Mouse (Mus musculus): ENCODE results near the gene Golt1a. TPM values are rescaled to one million over a fixed set of nuclear protein-coding genes. Genes with fewer than 3 reads are reported as not detected.

Gene Golt1a
- total and polyA plus RNA-seq, 3 experiments, result not detected

- Histone ChIP-seq H3K27me3 (replicated peaks) (peaks cover 92% of the 10 kb centered on the region), H3K4me2 (ENCODE audit: insufficient read depth, low read depth, poor library complexity, severe bottlenecking) (peak within 1 kb of the TSS; percentile 67), H3K4me1 (ENCODE audit: control insufficient read depth in 1 of 2, insufficient read depth in 2 of 2) (peaks cover 9 to 22% of the 10 kb centered on the region in 2 experiments; a peak in 3 of 4 replicates), H3K9me3 (replicated peaks; ENCODE audit: low read length) (peaks cover 7% of the 10 kb centered on the region), H3K27ac (ENCODE audit: insufficient read depth, low read depth) (no peak within 1 kb of the TSS), H3K36me3 (replicated peaks in 1 of 2; ENCODE audit: control insufficient read depth in 1 of 2, insufficient read depth in 1 of 2, low read length in 1 of 2) (no peaks in the 10 kb centered on the region), H3K4me3 (replicated peaks in 1 of 3; ENCODE audit: low read depth in 2 of 3, low read length in 2 of 3, poor library complexity in 1 of 3) (peak within 1 kb of the TSS; percentile 28 to 58 (median 33)), H3K79me2 (replicated peaks; ENCODE audit: control insufficient read depth, extremely low read depth, insufficient read depth, poor library complexity, severe bottlenecking) (no peaks in the 10 kb centered on the region), H3K9ac (ENCODE audit: insufficient read depth, low read depth) (no peak within 1 kb of the TSS)
- TF ChIP-seq POLR2A (IDR thresholded peaks at IDR 0.05; ENCODE audit: low read depth, low read length) (no peak), ETS1 (conservative IDR thresholded peaks at IDR 0.05; ENCODE audit: low read depth, low read length) (peak; percentile 46), TCF12 (IDR thresholded peaks at IDR 0.05; ENCODE audit: low read depth, low read length) (peak; percentile 11; the same call in 1 of the 2 replicates)
- dilution Hi-C loops (cut with MboI; ENCODE audit: extremely low pct_ligation_motif_present, extremely low pct_unique_long_range_greater_than_20kb, low sequenced_read_pairs), result no loop called here
- DNase-seq (ENCODE audit: extremely low read depth), result peak; percentile 34
- in situ Hi-C loops (cut with MboI; ENCODE audit: low pct_ligation_motif_present, low pct_unique_long_range_greater_than_20kb, low sequenced_read_pairs), result loop anchor here (25.0 kb wide), 1 partner anchor 326 kb away; the partner anchor contains the start of genes Mdm4 and Pik3c2b
Measured at GRCm38 (mm10) chr1:133363276-133364021, 53.8 kb downstream of the Golt1a start, which contains the start of gene Etnk2. Gene Etnk2, plus strand, starts transcription at chr1:133363572.

- dilution Hi-C loops (cut with MboI; ENCODE audit: extremely low pct_ligation_motif_present, extremely low pct_unique_long_range_greater_than_20kb, low sequenced_read_pairs), result no loop called here
Measured at GRCm38 (mm10) chr1:133364022-133364630, 54.5 kb downstream of the Golt1a start.

GRCm38 (mm10) chr1:133364890-133365289, 55.3 kb downstream of the Golt1a start:
- in situ Hi-C loops (cut with MboI; ENCODE audit: low pct_ligation_motif_present, low pct_unique_long_range_greater_than_20kb, low sequenced_read_pairs), result loop anchor here (25.0 kb wide), 1 partner anchor 328 kb away; the partner anchor contains the start of genes Mdm4 and Pik3c2b
- TF ChIP-seq MXI1 (IDR thresholded peaks at IDR 0.05; ENCODE audit: low read depth, low read length) (no peak), ETS1 (conservative IDR thresholded peaks at IDR 0.05; ENCODE audit: low read depth, low read length) (no peak), HCFC1 (IDR thresholded peaks at IDR 0.05; ENCODE audit: low read depth, low read length) (no peak), KAT2A (IDR thresholded peaks at IDR 0.05; ENCODE audit: insufficient replicate concordance, low read length) (no peak), SIN3A (IDR thresholded peaks at IDR 0.05; ENCODE audit: low read length) (no peak), CHD1 (IDR thresholded peaks at IDR 0.05; ENCODE audit: low read depth, low read length) (no peak), JUN (IDR thresholded peaks at IDR 0.05; ENCODE audit: insufficient read depth, low read depth, low read length) (no peak), TCF12 (IDR thresholded peaks at IDR 0.05; ENCODE audit: low read depth, low read length) (no peak)
- Histone ChIP-seq H3K79me2 (replicated peaks; ENCODE audit: control insufficient read depth, extremely low read depth, insufficient read depth, poor library complexity, severe bottlenecking) (no peaks in the 10 kb centered on the region), H3K4me3 (replicated peaks in 1 of 3; ENCODE audit: low read depth in 2 of 3, low read length in 2 of 3, poor library complexity in 1 of 3) (no peak overlapping the region), H3K9me3 (replicated peaks; ENCODE audit: low read length) (peaks cover 7% of the 10 kb centered on the region), H3K27ac (ENCODE audit: insufficient read depth, low read depth) (no peak overlapping the region), H3K9ac (ENCODE audit: insufficient read depth, low read depth) (no peak overlapping the region), H3K27me3 (replicated peaks) (peaks cover 92% of the 10 kb centered on the region), H3K4me1 (ENCODE audit: control insufficient read depth in 1 of 2, insufficient read depth in 2 of 2) (peaks cover 9 to 26% of the 10 kb centered on the region in 2 experiments; a peak in 3 of 4 replicates), H3K4me2 (ENCODE audit: insufficient read depth, low read depth, poor library complexity, severe bottlenecking) (no peak overlapping the region), H3K36me3 (replicated peaks in 1 of 2; ENCODE audit: control insufficient read depth in 1 of 2, insufficient read depth in 1 of 2, low read length in 1 of 2) (no peaks in the 10 kb centered on the region)
- dilution Hi-C loops (cut with MboI; ENCODE audit: extremely low pct_ligation_motif_present, extremely low pct_unique_long_range_greater_than_20kb, low sequenced_read_pairs), result no loop called here
- no peak for DNase-seq (ENCODE audit: extremely low read depth)

More at GRCm38 (mm10) chr1:133364022-133364630, 54.5 kb downstream of the Golt1a start:
- peak overlapping the region; percentile 67 for H3K4me2 ChIP-seq (ENCODE audit: insufficient read depth, low read depth, poor library complexity, severe bottlenecking)
- no peaks in the 10 kb centered on the region for H3K79me2 ChIP-seq (replicated peaks; ENCODE audit: control insufficient read depth, extremely low read depth, insufficient read depth, poor library complexity, severe bottlenecking)
- no peaks in the 10 kb centered on the region for H3K36me3 ChIP-seq (replicated peaks in 1 of 2; ENCODE audit: control insufficient read depth in 1 of 2, insufficient read depth in 1 of 2, low read length in 1 of 2)
- H3K27ac ChIP-seq (ENCODE audit: insufficient read depth, low read depth), result no peak overlapping the region
- H3K9me3 ChIP-seq (replicated peaks; ENCODE audit: low read length), result peaks cover 7% of the 10 kb centered on the region
- peaks cover 9 to 26% of the 10 kb centered on the region in 2 experiments; a peak in 3 of 4 replicates for H3K4me1 ChIP-seq (ENCODE audit: control insufficient read depth in 1 of 2, insufficient read depth in 2 of 2)
- peaks cover 92% of the 10 kb centered on the region for H3K27me3 ChIP-seq (replicated peaks)
- TF ChIP-seq JUND (conservative IDR thresholded peaks at IDR 0.05; ENCODE audit: low read depth, low read length) (no peak), MYC (IDR thresholded peaks at IDR 0.05; ENCODE audit: low read depth, low read length) (no peak), CHD2 (IDR thresholded peaks at IDR 0.05; ENCODE audit: low read length) (no peak), UBTF (IDR thresholded peaks at IDR 0.05; ENCODE audit: low read depth, low read length) (no peak), TBP (conservative IDR thresholded peaks at IDR 0.05; ENCODE audit: low read depth, low read length) (no peak), CHD1 (IDR thresholded peaks at IDR 0.05; ENCODE audit: low read depth, low read length) (no peak)
- H3K4me3 ChIP-seq (replicated peaks in 1 of 3; ENCODE audit: low read depth in 2 of 3, low read length in 2 of 3, poor library complexity in 1 of 3), result peak overlapping the region in 2 of 3 experiments; percentile 33 to 58
- in situ Hi-C loops (cut with MboI; ENCODE audit: low pct_ligation_motif_present, low pct_unique_long_range_greater_than_20kb, low sequenced_read_pairs), result loop anchor here (25.0 kb wide), 1 partner anchor 327 kb away; the partner anchor contains the start of genes Mdm4 and Pik3c2b
- no peak for DNase-seq (ENCODE audit: extremely low read depth)
- H3K9ac ChIP-seq (ENCODE audit: insufficient read depth, low read depth), result no peak overlapping the region
